Mouse (Mus musculus) erythroblast, embryonic 14.5 days (primary cell): ENCODE measurements around the gene Gm11273.

ENCODE experiments used
- GATA1 ChIP-seq: IDR thresholded peaks from 2 replicates; pipeline ENCODE4 v1.6.1; 2012; ENCODE audit warnings: low read length, inconsistent platforms, mixed read lengths
- TAL1 ChIP-seq: IDR thresholded peaks from 3 replicates; pipeline ENCODE4 v1.6.1; 2012; ENCODE audit warnings: low read length, inconsistent platforms, mixed read lengths

DNA sequence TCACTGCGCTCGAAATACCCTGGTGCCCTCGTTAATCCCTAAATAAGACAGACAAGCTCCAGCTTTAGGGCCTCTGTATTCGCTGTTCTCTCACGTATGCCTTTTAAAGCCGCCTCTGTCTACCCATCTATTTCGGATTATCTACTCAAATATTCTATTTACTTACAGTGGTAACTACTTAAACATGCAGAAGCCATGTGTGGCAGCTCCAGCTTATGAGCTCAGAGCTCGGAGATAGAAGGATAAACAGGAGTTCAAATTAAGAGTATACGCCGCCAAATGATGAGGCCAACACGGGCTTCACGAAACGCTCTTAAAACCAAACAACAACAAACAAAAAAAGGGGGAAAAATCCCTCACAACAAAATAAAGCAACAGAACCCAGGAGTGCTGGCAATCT, 48.2 kb downstream of the Gm11273 start:
- TF ChIP-seq GATA1 (no peak), TAL1 (no peak)
